ENCODE assay signal across 21 mouse cellular contexts in the genomic region with DNA sequence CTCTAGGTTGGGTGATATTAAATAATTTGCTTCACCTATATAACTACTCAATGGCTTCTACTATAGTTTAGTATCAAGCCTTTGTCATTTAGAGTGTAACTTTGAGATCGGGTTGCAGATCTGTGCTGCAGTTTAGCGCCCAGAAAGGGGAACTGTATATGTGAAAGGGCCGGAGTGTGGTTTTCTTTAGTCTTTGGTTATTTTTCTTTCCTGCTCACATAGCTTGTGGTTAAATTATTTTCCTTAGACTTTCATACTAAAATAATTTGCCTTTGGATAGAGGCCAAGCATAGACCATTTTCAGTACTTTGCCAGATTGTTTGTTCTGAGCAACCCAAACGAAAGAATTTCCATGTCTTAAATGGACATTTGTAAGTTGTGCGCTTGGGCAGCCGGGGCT. TPM values are rescaled to one million over a fixed set of nuclear protein-coding genes. Genes with fewer than 3 reads are reported as not detected.
A peak's percentile ranks its signal among the peaks of the same experiment; 100 is the strongest.
DNase-seq lines count a peak whose midpoint lies in the region; ATAC-seq and TF ChIP-seq lines count a peak whose summit lies in the region.
"Had no signal": no experiment of that assay in that cellular context is flagged by ENCODE, and none has a peak within 500 bp of the region (broad histone marks: within the 10 kb centered on the region; RNA-seq: fewer than 3 reads in every experiment).

No protein-coding gene starts in this region.

- H3K27ac ChIP-seq in layer of hippocampus, adult 2 months: peak overlapping the region; percentile 94
- H3K27ac ChIP-seq in heart, embryonic 12.5 days (ENCODE audit: poor library complexity, severe bottlenecking): no peak overlapping the region

- no peak overlapping the region for H3K9ac ChIP-seq in heart, embryonic 12.5 days

- no peak overlapping the region for H3K4me3 ChIP-seq in layer of hippocampus, adult 2 months
- no peak overlapping the region for H3K4me3 ChIP-seq in heart, embryonic 12.5 days

- peak; percentile 97 to 98 for ATAC-seq in hematopoietic stem cell, adult 5-6 weeks (replicated peaks in 1 of 2; ENCODE audit: insufficient read depth in 1 of 2, low FRiP score in 2 of 2, low TSS enrichment in 1 of 2, low read depth in 1 of 2, poor library complexity in 2 of 2, severe bottlenecking in 2 of 2)
- no peak for ATAC-seq in heart, embryonic 12.5 days (ENCODE audit: insufficient number of reproducible peaks, low FRiP score)
- ATAC-seq: activated CD4-positive, CD25-positive, alpha-beta regulatory T cell, adult 4 months; hindbrain, embryonic 16.5 days; lung, postnatal 0 days; midbrain, embryonic 16.5 days had no signal

- no peak overlapping the region for H3K4me2 ChIP-seq in heart, embryonic 12.5 days
- H3K4me2 ChIP-seq: heart, embryonic 11.5 days; liver, embryonic 11.5 days had no signal

- no peaks in the 10 kb centered on the region for H3K9me3 ChIP-seq in heart, embryonic 12.5 days (replicated peaks)

- H3K27me3 ChIP-seq in heart, embryonic 12.5 days (replicated peaks): no peaks in the 10 kb centered on the region

- peak in 1 of 2 experiments; percentile 6 for DNase-seq in layer of hippocampus, adult 2 months (ENCODE audit: low spot score in 2 of 2)
- no peak for DNase-seq in layer of hippocampus, adult 9-10 months (ENCODE audit: low spot score)
- peak; percentile 57 for DNase-seq in 416B (ENCODE audit: low read depth)
- DNase-seq in brain, adult 2 months (ENCODE audit: low read depth, low spot score): peak; percentile 40
- no peak for DNase-seq in right cerebral cortex, adult 2 months (ENCODE audit: low spot score in 2 of 2)
- DNase-seq: adrenal gland, postnatal 25 days; cerebellum, adult 8-10 months; gastrocnemius, postnatal 14 days; kidney, adult 18-20 months; kidney, postnatal 36 days; right cerebral cortex, postnatal 25 days; thymus, postnatal 14 days had no signal

- 84% methylated on average over 6 of the region's 6 CpGs for WGBS in heart, embryonic 12.5 days

- H3K4me1 ChIP-seq in heart, embryonic 12.5 days (replicated peaks): no peaks in the 10 kb centered on the region

- TF ChIP-seq CTCF in layer of hippocampus, adult 2 months (conservative IDR thresholded peaks at IDR 0.05): no peak

- no peaks in the 10 kb centered on the region for H3K36me3 ChIP-seq in heart, embryonic 12.5 days

RNA-seq across cellular contexts. Expression of gene Me3, which starts 46.9 kb away (rescaled TPM):
- total RNA-seq in layer of hippocampus, adult 2 months (2021): 10 to 100 TPM; 83.3 to 90.8 TPM
- total RNA-seq in hematopoietic stem cell, adult 5-6 weeks (2017): not detected in 2 replicates
- 2.7 and 3.8 TPM in 2 replicates for polyA plus RNA-seq in heart, embryonic 12.5 days (2016; fragmentation: Nextera tagmentation; extraction: Ambion mirVana)
- total RNA-seq: megakaryocyte, adult 5-6 weeks had no signal

Comparison
In these comparisons a context has a peak if more than half of its experiments do, and no peak if none do; other contexts are left out.
1. DNase-seq: peak in 416B (single experiment) and brain, adult 2 months (single experiment); none in layer of hippocampus, adult 9-10 months (single experiment) and right cerebral cortex, adult 2 months (0 of 2).
2. RNA of gene Me3, which starts 46.9 kb away (total RNA-seq): 83.3 to 90.8 TPM in layer of hippocampus, adult 2 months; not detected in hematopoietic stem cell, adult 5-6 weeks; every median in the first group is over 10 times any median in the second.